Mouse (Mus musculus) small intestine, adult 2 months (tissue): Measurements from ENCODE around the gene Agmo.

Experiments
- CTCF ChIP-seq: fragments of 200-500 bp; IDR thresholded peaks from 2 replicates; pipeline ENCODE4 v1.5.1; 2012; ENCODE audit warnings: low read depth, mild to moderate bottlenecking, control low read depth, inconsistent platforms, low read length, moderate library complexity, mixed read lengths; ENCODE audit not compliant: insufficient replicate concordance, insufficient read length; ENCODE audit errors: extremely low read depth
- POLR2A ChIP-seq: fragments of 200-500 bp; IDR thresholded peaks from 2 replicates; pipeline ENCODE4 v1.6.1; 2012; ENCODE audit warnings: low read depth, mild to moderate bottlenecking, control low read depth, inconsistent platforms, low read length, moderate library complexity

DNA sequence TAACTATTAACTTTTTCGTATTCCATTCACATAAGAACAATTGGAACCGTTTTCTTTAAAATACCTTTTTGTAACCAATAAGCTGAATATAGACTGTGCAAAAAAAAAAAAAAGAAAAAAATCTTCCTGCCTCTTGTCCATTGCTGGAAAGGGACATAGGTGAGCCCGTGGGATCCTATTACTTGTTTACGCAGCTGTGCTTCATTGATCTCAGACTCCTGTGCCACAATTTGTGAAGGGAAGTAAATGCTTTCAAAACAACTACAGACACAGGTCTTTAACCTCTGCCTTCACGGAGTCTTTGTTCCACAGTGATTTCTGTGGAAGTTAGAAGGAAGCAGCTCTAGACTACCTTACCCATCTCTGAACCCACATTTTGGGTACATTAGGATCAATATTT, 104.3 kb downstream of the Agmo start:
- TF ChIP-seq CTCF = no peak
- TF ChIP-seq POLR2A = no peak
